Mouse (Mus musculus) CH12F3 (cell line): ENCODE results near the gene Dynlt1c.
"Not testable (repeated sequence)": the region's sequence is repeated elsewhere in the genome, so short reads cannot be mapped to it uniquely, and the experiment has no call there.

Experiments used
- in situ Hi-C: fragments of 300-500 bp; cut with MboI; formaldehyde crosslinking; loops from 2 replicates; pipeline ENCODE4 v1.14.3; 2020; ENCODE audit warnings: low sequenced_read_pairs

Gene Dynlt1c

GRCm38 (mm10) chr17:6601204-6601911 is at the start of gene Dynlt1c:
Dynlt1c (plus strand) TSS chr17:6601671.
- in situ Hi-C loops, result not testable (repeated sequence)

- in situ Hi-C loops, result not testable (repeated sequence)
These were observed 47.7 kb upstream of the Dynlt1c start for GRCm38 (mm10) chr17:6553798-6554197.

- in situ Hi-C loops, result not testable (repeated sequence)
These were observed 47.2 kb upstream of the Dynlt1c start for GRCm38 (mm10) chr17:6554243-6554642.

- in situ Hi-C loops, result not testable (repeated sequence)
These were observed 41.9 kb upstream of the Dynlt1c start for GRCm38 (mm10) chr17:6559447-6560133.

- in situ Hi-C loops, result not testable (repeated sequence)
These were observed 36.6 kb upstream of the Dynlt1c start for GRCm38 (mm10) chr17:6564866-6565265.

GRCm38 (mm10) chr17:6567908-6568307 is 33.6 kb upstream of the Dynlt1c start:
- in situ Hi-C loops, result not testable (repeated sequence)

GRCm38 (mm10) chr17:6571296-6571695 is 30.2 kb upstream of the Dynlt1c start:
- in situ Hi-C loops, result not testable (repeated sequence)

GRCm38 (mm10) chr17:6572202-6572601 is 29.3 kb upstream of the Dynlt1c start:
- in situ Hi-C loops, result not testable (repeated sequence)

- in situ Hi-C loops, result not testable (repeated sequence)
These were observed 26.1 kb upstream of the Dynlt1c start for GRCm38 (mm10) chr17:6575376-6575775.

GRCm38 (mm10) chr17:6588672-6589071 is 12.8 kb upstream of the Dynlt1c start:
- in situ Hi-C loops, result not testable (repeated sequence)

GRCm38 (mm10) chr17:6592109-6592508 is 9.4 kb upstream of the Dynlt1c start:
- in situ Hi-C loops, result not testable (repeated sequence)

GRCm38 (mm10) chr17:6593896-6594295 is 7.6 kb upstream of the Dynlt1c start:
- in situ Hi-C loops, result not testable (repeated sequence)

- in situ Hi-C loops, result not testable (repeated sequence)
These were observed 5.5 kb upstream of the Dynlt1c start for GRCm38 (mm10) chr17:6595776-6596497.

- in situ Hi-C loops, result not testable (repeated sequence)
These were observed 3.1 kb upstream of the Dynlt1c start for GRCm38 (mm10) chr17:6598356-6598755.

GRCm38 (mm10) chr17:6600216-6600911 is 1.1 kb upstream of the Dynlt1c start:
- in situ Hi-C loops, result not testable (repeated sequence)

- in situ Hi-C loops, result not testable (repeated sequence)
These were observed 734 bp downstream of the Dynlt1c start for GRCm38 (mm10) chr17:6602205-6602604.

GRCm38 (mm10) chr17:6605347-6605746 is 3.9 kb downstream of the Dynlt1c start:
- in situ Hi-C loops, result not testable (repeated sequence)

GRCm38 (mm10) chr17:6613524-6613923 is 12.1 kb downstream of the Dynlt1c start:
- in situ Hi-C loops, result not testable (repeated sequence)

GRCm38 (mm10) chr17:6614316-6614715 is 12.8 kb downstream of the Dynlt1c start:
- in situ Hi-C loops, result not testable (repeated sequence)

GRCm38 (mm10) chr17:6616731-6617130 is 15.3 kb downstream of the Dynlt1c start:
- in situ Hi-C loops, result not testable (repeated sequence)
